ENCODE assay signal across 20 mouse cellular contexts in genomic region chr7:26700151-26700550, GRCm38 (mm10). TPM values are rescaled to one million over a fixed set of nuclear protein-coding genes. Genes with fewer than 3 reads are reported as not detected.
DNase-seq lines count a peak whose midpoint lies in the region; ATAC-seq lines count a peak whose summit lies in the region.
"Had no signal": no experiment of that assay in that cellular context is flagged by ENCODE, and none has a peak within 500 bp of the region (broad histone marks: within the 10 kb centered on the region; RNA-seq: fewer than 3 reads in every experiment).

No protein-coding gene starts in this region.

- DNase-seq in ES-CJ7 (ENCODE audit: low read depth, low spot score), result peak; percentile 93
- peak; percentile 96 for DNase-seq in R1 (ENCODE audit: low read depth, low spot score)
- DNase-seq in ZHBTc4 (ENCODE audit: low read depth, low spot score), result peak; percentile 93
- DNase-seq in embryo, embryonic 9.5 days (ENCODE audit: extremely low spot score), result no peak
- DNase-seq in right cerebral cortex, postnatal 10 days (ENCODE audit: low spot score in 2 of 2), result no peak
- DNase-seq: adrenal gland, adult 8-10 months; adrenal gland, postnatal 14 days; adrenal gland, postnatal 36 days; cerebellum, adult 11-12 months; cerebellum, adult 2 months; cerebellum, adult 9-10 months; cerebellum, postnatal 10 days; cerebellum, postnatal 25 days had no signal

- ATAC-seq in erythroblast, adult 5-6 weeks (replicated peaks; ENCODE audit: low FRiP score, poor library complexity, severe bottlenecking), result no peak
- ATAC-seq: activated CD4-positive, CD25-positive, alpha-beta regulatory T cell, adult 4 months; forebrain, embryonic 14.5 days; forebrain, embryonic 16.5 days had no signal

RNA-seq across cellular contexts. Expression of gene Cyp2b23, which starts 13.9 kb away (rescaled TPM):
- total RNA-seq in erythroblast, adult 5-6 weeks (2015; ENCODE audit: low replicate concordance), result not detected in 2 replicates
- total RNA-seq in erythroblast, adult 5-6 weeks (2017; ENCODE audit: low replicate concordance), result not detected in 2 replicates
- total RNA-seq: adrenal gland, adult 18-20 months; adrenal gland, adult 8-10 months; adrenal gland, postnatal 14 days; adrenal gland, postnatal 36 days; CH12.LX; MEL had no signal

RNA-seq across cellular contexts. Expression of gene Cyp2b19, which starts 56.8 kb away (rescaled TPM):
- not detected in 2 replicates for total RNA-seq in erythroblast, adult 5-6 weeks (2015; ENCODE audit: low replicate concordance)
- total RNA-seq in erythroblast, adult 5-6 weeks (2017; ENCODE audit: low replicate concordance), result not detected in 2 replicates
- total RNA-seq: adrenal gland, adult 18-20 months; adrenal gland, adult 8-10 months; adrenal gland, postnatal 14 days; adrenal gland, postnatal 36 days; MEL had no signal

Comparison
In these comparisons a context has a peak if more than half of its experiments do, and no peak if none do; other contexts are left out.
1. DNase-seq: peak in ES-CJ7 (single experiment), R1 (single experiment) and ZHBTc4 (single experiment); none in embryo, embryonic 9.5 days (single experiment) and right cerebral cortex, postnatal 10 days (0 of 2).